Mouse (Mus musculus) ovary, postnatal 10 days (tissue): ENCODE data around the gene Hexb.

ENCODE experiments used
- DNase-seq: peaks from one replicate; pipeline ENCODE4 v3.0.0; 2022; ENCODE audit warnings: low spot score

Gene Hexb

GRCm38 (mm10) chr13:97197932-97198562 is at the start of gene Hexb:
Hexb (minus strand) TSS chr13:97198357.
- peak; percentile 79 for DNase-seq

DNA sequence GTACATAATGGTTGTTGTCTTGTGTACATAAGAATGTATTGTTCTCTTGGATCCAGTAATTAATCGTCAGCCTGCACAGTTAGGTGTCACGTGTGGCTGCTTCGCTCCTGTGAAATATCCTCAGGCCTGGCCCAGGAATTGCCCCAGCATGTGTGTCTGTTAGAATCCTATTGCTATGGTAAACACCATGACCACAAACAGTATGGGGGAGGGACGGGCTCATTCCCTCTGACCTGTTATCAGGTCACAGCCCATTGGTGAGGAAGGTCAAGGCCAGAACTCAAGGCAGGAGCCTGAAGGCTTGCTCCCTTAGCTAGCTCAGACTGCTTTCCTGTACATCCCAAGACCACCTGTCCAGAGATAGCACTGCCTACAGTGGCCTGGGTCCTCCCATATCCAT is 49.6 kb upstream of the Hexb start:
- no peak for DNase-seq

GRCm38 (mm10) chr13:97246217-97246616 is 48.1 kb upstream of the Hexb start:
- DNase-seq: no peak

GRCm38 (mm10) chr13:97245157-97245556 is 47.0 kb upstream of the Hexb start:
- DNase-seq: no peak

GRCm38 (mm10) chr13:97244712-97245105 is 46.6 kb upstream of the Hexb start:
- DNase-seq: no peak

DNA sequence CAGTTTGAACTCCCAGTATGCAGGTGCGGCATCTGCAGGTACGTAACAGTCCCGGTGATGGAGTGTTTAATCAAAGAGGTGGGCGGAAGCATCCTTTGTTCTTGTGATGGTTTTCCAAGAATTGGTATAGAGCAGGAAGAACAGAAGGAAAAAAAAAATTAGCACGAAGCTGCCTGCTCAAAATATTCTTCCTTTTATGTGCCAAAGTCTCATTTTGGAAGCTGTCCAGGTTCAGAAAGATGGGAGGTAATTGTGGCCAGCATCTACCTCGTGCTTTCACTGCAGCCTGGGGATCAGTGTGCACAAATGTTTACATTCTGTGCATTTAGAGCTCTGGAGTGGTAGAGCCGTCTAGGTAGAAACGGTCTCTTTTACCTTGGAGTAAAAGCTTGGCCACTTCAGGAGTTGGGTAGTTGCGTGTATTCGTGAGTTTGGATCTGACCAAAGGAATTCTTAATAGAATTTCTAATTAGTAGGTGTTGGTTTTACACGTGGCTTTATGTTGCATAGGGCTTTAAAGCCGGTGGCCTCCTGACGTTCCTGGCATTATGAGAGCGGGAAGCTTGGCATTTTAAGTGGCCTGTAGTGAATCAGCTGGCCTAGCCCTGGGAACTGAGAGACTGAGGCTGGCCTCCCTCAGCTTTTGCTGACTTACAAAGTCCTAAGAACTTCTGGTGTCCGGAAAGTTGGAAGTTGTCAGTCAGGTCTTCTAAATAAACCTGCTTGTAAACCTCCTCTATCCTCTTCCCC is 46.0 kb upstream of the Hexb start:
- DNase-seq: no peak

DNA sequence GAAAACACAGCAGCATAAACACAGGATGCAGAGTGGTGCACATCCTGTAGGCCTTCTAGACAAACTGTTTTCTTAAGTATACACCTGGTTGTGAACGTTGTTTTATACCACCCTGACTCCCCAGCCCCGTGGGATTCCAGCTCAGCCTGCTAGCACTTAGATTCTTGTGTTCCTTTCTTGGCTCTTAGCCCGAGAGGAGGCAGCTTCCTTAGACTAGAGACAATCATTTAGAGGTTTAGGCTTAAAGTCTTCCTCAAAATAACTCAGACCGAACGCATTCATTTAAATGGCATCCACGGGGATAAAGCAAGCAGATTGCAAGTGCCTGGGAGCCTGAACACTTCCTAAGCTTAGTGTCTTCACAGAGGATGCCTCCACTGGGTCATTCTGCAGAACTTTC is 44.6 kb upstream of the Hexb start:
- DNase-seq: no peak

DNA sequence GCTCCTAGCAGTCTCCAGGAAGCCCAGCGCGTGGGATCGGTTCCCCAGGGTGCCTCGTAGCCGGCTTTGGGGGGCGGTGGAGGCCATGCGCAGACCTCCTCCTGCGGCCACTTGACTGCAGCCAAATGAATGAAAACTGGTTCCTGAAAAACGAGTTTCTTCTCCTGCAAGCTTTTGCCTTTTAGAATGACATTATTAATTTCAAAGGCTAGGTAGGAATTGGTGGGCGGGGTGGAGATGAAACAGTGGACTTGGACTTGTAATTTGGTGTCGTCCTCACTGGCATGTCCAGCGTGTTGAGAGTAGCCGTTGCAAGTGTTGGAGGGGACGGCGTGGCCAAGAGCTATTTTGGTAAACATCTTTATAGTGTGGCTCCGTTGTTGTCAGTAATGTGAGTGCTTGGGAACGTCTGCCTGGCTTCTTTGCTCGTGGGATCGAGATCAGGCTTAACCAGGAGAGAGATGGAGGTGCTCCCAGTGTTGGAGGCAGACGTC is 43.7 kb upstream of the Hexb start:
- no peak for DNase-seq

- peak; percentile 80 for DNase-seq
Measured at GRCm38 (mm10) chr13:97240965-97241786, 43.0 kb upstream of the Hexb start, which contains the start of gene Enc1. Enc1 (plus strand) TSS chr13:97241105.

- peak; percentile 58 for DNase-seq
Measured at GRCm38 (mm10) chr13:97240279-97240964, 42.3 kb upstream of the Hexb start.

GRCm38 (mm10) chr13:97239343-97240180 is 41.4 kb upstream of the Hexb start:
- no peak for DNase-seq

GRCm38 (mm10) chr13:97238181-97238981 is 40.2 kb upstream of the Hexb start:
- DNase-seq: no peak

GRCm38 (mm10) chr13:97237700-97238099 is 39.5 kb upstream of the Hexb start:
- DNase-seq: no peak

DNA sequence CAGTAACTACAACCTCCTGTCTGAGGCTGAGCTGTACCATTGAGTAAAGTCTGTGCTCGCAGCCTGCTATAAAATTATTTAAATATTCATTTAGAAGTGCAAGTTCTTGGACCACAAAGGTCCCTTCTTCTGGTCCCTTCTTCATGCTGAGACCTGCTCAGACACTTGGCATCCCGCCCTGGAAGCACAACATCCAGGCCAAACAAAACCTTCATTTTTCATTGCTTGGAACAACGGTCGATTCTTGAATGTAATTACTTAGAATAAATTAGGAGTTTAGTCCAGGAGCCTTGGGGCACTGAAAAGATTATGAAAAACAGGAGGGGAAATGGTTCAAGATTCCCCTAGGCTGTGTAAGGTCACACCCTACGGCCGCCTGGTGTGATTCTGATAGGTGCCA is 37.8 kb upstream of the Hexb start:
- DNase-seq: no peak

- peak; percentile 42 for DNase-seq
Measured at GRCm38 (mm10) chr13:97234785-97235417, 36.7 kb upstream of the Hexb start.

DNA sequence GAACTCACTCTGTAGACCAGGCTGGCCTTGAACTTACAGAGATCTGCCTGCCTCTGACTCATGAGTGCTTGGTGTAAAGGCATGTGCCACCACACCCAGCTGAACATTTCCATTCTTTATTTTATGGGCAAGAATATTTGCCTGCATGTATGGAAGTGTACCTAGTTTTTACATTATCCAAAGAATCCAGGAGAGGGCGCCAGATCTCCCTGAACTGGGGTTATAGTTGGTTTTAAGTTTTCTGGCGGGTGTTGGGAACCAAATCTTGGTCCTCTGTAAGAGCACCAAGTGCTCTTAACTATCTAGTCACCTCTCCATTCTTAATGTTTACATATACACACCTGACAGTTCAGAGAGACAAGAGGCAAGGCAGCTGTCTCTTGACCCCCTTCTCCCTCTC is 34.9 kb upstream of the Hexb start:
- no peak for DNase-seq

- DNase-seq: no peak
Measured at GRCm38 (mm10) chr13:97230101-97230500, 31.9 kb upstream of the Hexb start.

DNA sequence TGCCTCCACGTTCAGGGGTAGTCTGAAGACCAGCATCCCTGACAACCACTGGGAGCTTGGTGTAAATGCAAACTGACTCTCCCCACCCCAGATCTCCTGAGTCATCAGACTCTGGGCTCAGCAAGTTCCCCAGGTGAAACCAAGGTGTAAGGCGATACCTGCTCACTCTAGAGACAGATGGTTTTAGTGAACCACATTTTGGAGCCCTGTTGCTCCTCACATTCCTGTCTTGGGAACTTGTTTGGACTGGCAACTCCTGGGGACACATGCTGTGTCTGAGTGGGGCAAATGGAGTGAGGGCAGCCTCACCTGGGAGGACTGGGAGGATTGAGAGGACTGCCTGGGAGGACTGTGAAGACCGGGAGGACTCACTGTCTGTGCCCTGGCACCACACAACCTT is 29.6 kb upstream of the Hexb start:
- no peak for DNase-seq

DNA sequence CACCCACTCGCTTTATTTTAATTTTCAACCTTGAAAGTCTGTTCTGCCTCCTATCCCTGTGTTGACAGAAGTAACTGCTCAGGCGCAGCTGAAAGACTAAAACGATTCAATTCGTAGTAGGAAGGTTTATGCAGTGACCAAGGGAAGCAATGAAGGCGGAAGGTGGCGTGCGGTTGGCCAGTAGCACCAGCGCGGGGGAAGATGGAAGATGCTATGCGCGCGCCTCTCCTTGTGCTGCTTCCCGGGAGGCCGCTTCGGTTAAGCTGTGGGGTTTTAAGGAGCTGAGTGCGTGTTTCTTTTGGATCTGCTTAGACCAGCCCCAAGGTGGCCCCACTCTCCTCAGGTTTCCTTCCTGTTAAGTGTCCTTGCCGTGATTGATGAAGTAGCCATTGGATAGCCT is 27.0 kb upstream of the Hexb start:
- no peak for DNase-seq
